Mouse (Mus musculus): ENCODE measurements around the gene Myh6. TPM values are rescaled to one million over a fixed set of nuclear protein-coding genes. Genes with fewer than 3 reads are reported as not detected.
"Not testable (repeated sequence)": the region's sequence is repeated elsewhere in the genome, so short reads cannot be mapped to it uniquely, and the experiment has no call there.

Gene Myh6
- polyA plus RNA-seq, 1 experiment = 1.4 TPM

DNA sequence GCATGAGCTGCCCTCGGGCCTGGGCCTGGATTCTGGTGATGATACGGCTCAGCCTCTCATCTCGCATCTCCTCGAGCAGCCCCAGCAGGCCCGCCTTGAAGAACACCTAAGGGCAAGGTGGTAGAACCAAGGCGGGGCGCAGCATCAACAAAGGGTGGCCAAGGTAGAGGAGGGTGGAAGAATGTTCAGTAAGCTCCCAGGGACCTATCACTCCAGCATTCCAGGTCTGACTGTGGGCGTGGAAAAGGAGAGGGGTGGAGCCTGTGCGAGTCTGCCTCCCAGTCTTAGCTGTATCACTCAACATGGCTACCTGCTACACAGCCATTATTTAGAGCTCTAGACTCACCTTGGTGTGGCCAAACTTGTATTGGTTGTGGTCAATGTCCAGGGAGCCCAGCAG lies 10.2 kb downstream of the Myh6 start:
- Histone ChIP-seq H3K36me3 (ENCODE audit: control insufficient read depth, insufficient read depth, low read length) (no peaks in the 10 kb centered on the region), H3K4me1 (ENCODE audit: control insufficient read depth, insufficient read depth, low read length) (peaks cover 4% of the 10 kb centered on the region), H3K27me3 (ENCODE audit: control insufficient read depth, insufficient read depth, low read length) (no peaks in the 10 kb centered on the region), H3K27ac (ENCODE audit: control insufficient read depth, insufficient read depth, low read depth, low read length) (no peak overlapping the region), H3K4me3 (ENCODE audit: control insufficient read depth, low read depth, low read length) (no peak overlapping the region)
- TF ChIP-seq CTCF (IDR thresholded peaks at IDR 0.05; ENCODE audit: control insufficient read depth, insufficient read depth, insufficient replicate concordance, low read depth, low read length) (no peak), POLR2A (IDR thresholded peaks at IDR 0.05; ENCODE audit: control insufficient read depth, low read depth, low read length) (no peak)

DNA sequence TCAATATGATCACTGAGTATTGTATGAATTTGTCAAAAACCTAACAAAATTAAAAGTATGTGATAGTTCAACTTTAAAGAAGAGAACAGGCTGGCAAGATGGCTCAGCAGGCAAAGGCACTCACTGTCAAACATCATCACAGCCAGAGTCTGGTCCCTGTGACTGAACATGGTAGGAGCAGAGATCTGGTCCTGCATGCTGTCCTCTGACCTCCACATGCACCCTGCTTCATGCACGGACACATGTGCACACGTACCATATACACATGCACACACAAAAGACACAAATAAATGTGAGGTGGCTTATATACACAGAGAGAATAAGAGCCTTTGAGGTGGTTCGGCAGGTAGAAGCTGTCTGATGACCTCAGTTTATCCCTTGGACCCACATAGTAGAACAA lies 11.2 kb downstream of the Myh6 start:
- Histone ChIP-seq H3K36me3 (ENCODE audit: control insufficient read depth, insufficient read depth, low read length) (no peaks in the 10 kb centered on the region), H3K27ac (ENCODE audit: control insufficient read depth, insufficient read depth, low read depth, low read length) (no peak overlapping the region), H3K4me3 (ENCODE audit: control insufficient read depth, low read depth, low read length) (no peak overlapping the region), H3K4me1 (ENCODE audit: control insufficient read depth, insufficient read depth, low read length) (peaks cover 5% of the 10 kb centered on the region), H3K27me3 (ENCODE audit: control insufficient read depth, insufficient read depth, low read length) (no peaks in the 10 kb centered on the region)
- TF ChIP-seq CTCF (IDR thresholded peaks at IDR 0.05; ENCODE audit: control insufficient read depth, insufficient read depth, insufficient replicate concordance, low read depth, low read length) (no peak), POLR2A (IDR thresholded peaks at IDR 0.05; ENCODE audit: control insufficient read depth, low read depth, low read length) (no peak)

DNA sequence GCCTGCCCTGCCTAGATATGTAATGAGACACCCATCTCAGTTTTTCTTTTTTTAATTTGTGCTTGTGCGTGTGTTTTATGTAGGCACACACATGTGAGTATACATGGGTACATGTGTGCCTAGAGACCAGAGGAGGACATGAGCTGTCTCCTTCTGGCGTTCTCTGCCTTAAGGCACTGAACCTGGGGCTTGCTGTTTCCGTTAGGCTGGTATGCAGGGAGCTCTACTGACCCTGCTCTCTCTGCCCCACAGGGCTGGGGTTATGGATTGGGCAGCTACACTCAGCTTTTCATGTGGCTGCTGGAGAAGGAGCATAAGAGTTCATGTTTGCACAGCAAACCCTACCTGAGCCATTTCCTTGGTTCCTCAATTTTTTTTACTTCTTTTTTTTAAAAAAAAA lies 12.3 kb downstream of the Myh6 start:
- H3K4me3 ChIP-seq (ENCODE audit: control insufficient read depth, low read depth, low read length) = no peak overlapping the region
- no peaks in the 10 kb centered on the region for H3K36me3 ChIP-seq (ENCODE audit: control insufficient read depth, insufficient read depth, low read length)
- no peaks in the 10 kb centered on the region for H3K27me3 ChIP-seq (ENCODE audit: control insufficient read depth, insufficient read depth, low read length)
- TF ChIP-seq POLR2A (IDR thresholded peaks at IDR 0.05; ENCODE audit: control insufficient read depth, low read depth, low read length) (no peak), CTCF (IDR thresholded peaks at IDR 0.05; ENCODE audit: control insufficient read depth, insufficient read depth, insufficient replicate concordance, low read depth, low read length) (no peak)
- peaks cover 10% of the 10 kb centered on the region for H3K4me1 ChIP-seq (ENCODE audit: control insufficient read depth, insufficient read depth, low read length)
- no peak overlapping the region for H3K27ac ChIP-seq (ENCODE audit: control insufficient read depth, insufficient read depth, low read depth, low read length)

DNA sequence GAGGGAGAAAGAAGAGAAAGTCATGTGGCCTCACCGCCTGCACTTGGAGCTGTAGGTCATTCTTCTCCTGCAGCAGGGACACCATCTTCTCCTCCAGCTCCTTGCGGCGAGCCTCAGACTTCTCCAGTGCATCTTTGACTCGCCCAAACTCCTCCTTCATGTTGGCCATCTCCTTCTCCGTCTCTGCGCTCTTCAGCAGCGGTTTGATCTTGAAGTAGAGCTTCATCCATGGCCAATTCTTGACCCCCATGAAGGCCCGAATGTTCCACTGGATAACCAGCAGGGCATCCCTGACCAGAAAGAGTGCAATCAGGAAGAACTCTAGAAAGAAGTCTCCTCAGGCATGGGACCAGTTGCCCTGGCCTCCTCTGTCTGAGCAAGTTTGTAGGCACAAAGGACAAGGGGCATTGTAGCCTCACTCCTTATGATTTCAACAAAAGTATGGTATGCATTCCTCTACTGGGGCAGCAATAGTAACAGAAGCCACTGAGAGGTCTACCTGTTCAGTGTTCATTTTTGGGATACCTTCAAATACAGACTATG lies 13.0 kb downstream of the Myh6 start:
- H3K4me1 ChIP-seq (ENCODE audit: control insufficient read depth, insufficient read depth, low read length) = peaks cover 10% of the 10 kb centered on the region
- H3K27ac ChIP-seq (ENCODE audit: control insufficient read depth, insufficient read depth, low read depth, low read length) = no peak overlapping the region
- H3K36me3 ChIP-seq (ENCODE audit: control insufficient read depth, insufficient read depth, low read length) = no peaks in the 10 kb centered on the region
- no peak for TF ChIP-seq CTCF (IDR thresholded peaks at IDR 0.05; ENCODE audit: control insufficient read depth, insufficient read depth, insufficient replicate concordance, low read depth, low read length)
- no peaks in the 10 kb centered on the region for H3K27me3 ChIP-seq (ENCODE audit: control insufficient read depth, insufficient read depth, low read length)
- H3K4me3 ChIP-seq (ENCODE audit: control insufficient read depth, low read depth, low read length) = no peak overlapping the region

DNA sequence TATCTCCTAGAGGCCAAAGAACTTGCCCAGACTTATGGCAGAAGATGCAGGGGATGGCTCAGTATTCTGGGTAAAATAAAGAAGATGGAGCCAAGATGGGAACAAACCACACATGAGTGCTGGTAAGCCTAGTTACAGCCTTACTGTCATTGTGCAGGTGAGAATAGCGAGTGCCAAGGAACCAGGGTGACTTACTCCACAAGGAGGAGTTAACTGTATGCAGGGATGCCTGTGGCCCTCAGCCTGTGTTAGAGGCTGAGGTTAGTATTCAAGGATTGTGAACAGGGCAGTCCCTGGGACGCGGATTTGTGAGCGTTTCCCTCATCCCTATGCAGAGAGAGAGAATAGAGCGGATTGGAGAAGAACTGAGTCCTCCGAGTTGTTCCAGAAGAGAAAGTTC lies 15.1 kb downstream of the Myh6 start:
- Histone ChIP-seq H3K27ac (ENCODE audit: control insufficient read depth, insufficient read depth, low read depth, low read length) (no peak overlapping the region), H3K4me1 (ENCODE audit: control insufficient read depth, insufficient read depth, low read length) (peaks cover 10% of the 10 kb centered on the region), H3K4me3 (ENCODE audit: control insufficient read depth, low read depth, low read length) (no peak overlapping the region), H3K27me3 (ENCODE audit: control insufficient read depth, insufficient read depth, low read length) (no peaks in the 10 kb centered on the region), H3K36me3 (ENCODE audit: control insufficient read depth, insufficient read depth, low read length) (no peaks in the 10 kb centered on the region)
- TF ChIP-seq POLR2A (IDR thresholded peaks at IDR 0.05; ENCODE audit: control insufficient read depth, low read depth, low read length) = no peak
- no peak for TF ChIP-seq CTCF (IDR thresholded peaks at IDR 0.05; ENCODE audit: control insufficient read depth, insufficient read depth, insufficient replicate concordance, low read depth, low read length)

DNA sequence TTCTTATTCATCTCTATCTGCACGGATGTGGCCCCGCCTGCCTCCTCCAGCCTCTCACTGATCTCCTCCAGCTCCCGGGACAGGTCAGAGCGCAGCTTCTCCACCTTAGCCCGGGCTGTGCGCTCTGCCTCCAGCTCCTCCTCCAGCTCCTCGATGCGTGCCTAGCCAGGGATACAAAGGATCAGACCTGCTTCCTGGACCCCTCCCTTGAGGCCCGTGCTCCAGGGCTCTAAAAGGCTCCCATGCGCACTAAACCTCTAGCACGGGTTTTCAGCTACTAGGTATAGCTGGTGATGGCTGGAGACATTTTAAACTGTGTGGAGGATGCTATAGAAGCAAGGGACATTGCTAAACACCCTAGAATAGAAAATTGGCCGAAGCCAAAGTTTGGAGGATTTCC lies 16.2 kb downstream of the Myh6 start:
- H3K27me3 ChIP-seq (ENCODE audit: control insufficient read depth, insufficient read depth, low read length) = no peaks in the 10 kb centered on the region
- no peaks in the 10 kb centered on the region for H3K36me3 ChIP-seq (ENCODE audit: control insufficient read depth, insufficient read depth, low read length)
- no peak overlapping the region for H3K27ac ChIP-seq (ENCODE audit: control insufficient read depth, insufficient read depth, low read depth, low read length)
- peak overlapping the region; percentile 17; the same call in 1 of the 2 replicates for H3K4me3 ChIP-seq (ENCODE audit: control insufficient read depth, low read depth, low read length)
- peaks cover 6% of the 10 kb centered on the region; the same call in 1 of the 2 replicates for H3K4me1 ChIP-seq (ENCODE audit: control insufficient read depth, insufficient read depth, low read length)
- no peak for TF ChIP-seq POLR2A (IDR thresholded peaks at IDR 0.05; ENCODE audit: control insufficient read depth, low read depth, low read length)
- TF ChIP-seq CTCF (IDR thresholded peaks at IDR 0.05; ENCODE audit: control insufficient read depth, insufficient read depth, insufficient replicate concordance, low read depth, low read length) = no peak

DNA sequence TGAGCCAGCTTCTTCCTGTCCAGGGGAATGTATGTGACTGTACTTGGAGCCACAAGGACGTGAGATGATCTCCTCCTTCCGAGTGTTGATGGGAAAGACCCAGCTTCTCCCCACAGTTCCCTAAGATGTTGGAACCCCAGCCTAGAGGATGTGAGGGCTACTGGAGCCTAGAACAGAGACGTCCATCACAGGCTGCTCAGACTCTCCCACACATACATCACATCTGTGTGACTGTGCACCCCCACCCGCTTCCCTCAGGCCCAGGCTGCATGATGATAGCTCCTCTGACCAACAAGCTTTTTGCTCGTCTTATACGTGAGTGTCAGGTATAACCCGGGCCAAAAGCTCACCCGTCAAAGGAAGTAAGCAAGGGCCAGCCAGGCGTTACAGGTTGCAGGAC lies 17.9 kb downstream of the Myh6 start:
- Histone ChIP-seq H3K4me1 (ENCODE audit: control insufficient read depth, insufficient read depth, low read length) (peaks cover 6% of the 10 kb centered on the region; the same call in 1 of the 2 replicates), H3K27me3 (ENCODE audit: control insufficient read depth, insufficient read depth, low read length) (no peaks in the 10 kb centered on the region)
- TF ChIP-seq POLR2A (IDR thresholded peaks at IDR 0.05; ENCODE audit: control insufficient read depth, low read depth, low read length) (no peak), CTCF (IDR thresholded peaks at IDR 0.05; ENCODE audit: control insufficient read depth, insufficient read depth, insufficient replicate concordance, low read depth, low read length) (no peak)

DNA sequence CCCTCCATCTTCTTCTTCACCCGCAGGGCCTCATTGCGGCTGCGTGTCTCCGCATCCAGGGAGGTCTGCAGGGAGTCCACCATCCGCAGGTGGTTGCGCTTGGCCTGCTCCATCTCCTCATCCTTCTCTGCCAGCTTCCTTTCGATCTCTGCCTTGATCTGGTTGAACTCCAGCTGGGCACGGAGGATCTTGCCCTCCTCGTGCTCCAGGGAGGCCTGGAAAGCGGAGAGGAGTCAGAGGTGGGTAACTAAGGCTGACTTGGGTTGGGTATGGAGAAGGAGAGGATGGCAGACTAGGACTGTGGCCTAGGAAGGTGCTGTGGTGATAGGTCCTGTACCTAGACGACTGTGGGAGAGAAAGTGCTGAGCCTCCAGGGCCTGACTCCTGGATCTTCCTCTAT lies 19.7 kb downstream of the Myh6 start:
- not testable (repeated sequence) for H3K27ac ChIP-seq (ENCODE audit: control insufficient read depth, insufficient read depth, low read depth, low read length); H3K4me3 ChIP-seq (ENCODE audit: control insufficient read depth, low read depth, low read length); H3K4me1 ChIP-seq (ENCODE audit: control insufficient read depth, insufficient read depth, low read length); H3K27me3 ChIP-seq (ENCODE audit: control insufficient read depth, insufficient read depth, low read length); H3K36me3 ChIP-seq (ENCODE audit: control insufficient read depth, insufficient read depth, low read length)

More for the DNA sequence above, 17.9 kb downstream of the Myh6 start:
- Histone ChIP-seq H3K36me3 (ENCODE audit: control insufficient read depth, insufficient read depth, low read length) (no peaks in the 10 kb centered on the region), H3K27ac (ENCODE audit: control insufficient read depth, insufficient read depth, low read depth, low read length) (no peak overlapping the region; the same call in 1 of the 2 replicates), H3K4me3 (ENCODE audit: control insufficient read depth, low read depth, low read length) (no peak overlapping the region)
